Mouse (Mus musculus) retina, adult 2 months (tissue): ENCODE results near the gene Gle1.
"Not testable (repeated sequence)": the region's sequence is repeated elsewhere in the genome, so short reads cannot be mapped to it uniquely, and the experiment has no call there.

Experiments used
- DNase-seq: peaks from one replicate; pipeline ENCODE4 v3.0.0-alpha.2; 2012; ENCODE audit warnings: low read depth, low spot score

Gle1 gene

DNA sequence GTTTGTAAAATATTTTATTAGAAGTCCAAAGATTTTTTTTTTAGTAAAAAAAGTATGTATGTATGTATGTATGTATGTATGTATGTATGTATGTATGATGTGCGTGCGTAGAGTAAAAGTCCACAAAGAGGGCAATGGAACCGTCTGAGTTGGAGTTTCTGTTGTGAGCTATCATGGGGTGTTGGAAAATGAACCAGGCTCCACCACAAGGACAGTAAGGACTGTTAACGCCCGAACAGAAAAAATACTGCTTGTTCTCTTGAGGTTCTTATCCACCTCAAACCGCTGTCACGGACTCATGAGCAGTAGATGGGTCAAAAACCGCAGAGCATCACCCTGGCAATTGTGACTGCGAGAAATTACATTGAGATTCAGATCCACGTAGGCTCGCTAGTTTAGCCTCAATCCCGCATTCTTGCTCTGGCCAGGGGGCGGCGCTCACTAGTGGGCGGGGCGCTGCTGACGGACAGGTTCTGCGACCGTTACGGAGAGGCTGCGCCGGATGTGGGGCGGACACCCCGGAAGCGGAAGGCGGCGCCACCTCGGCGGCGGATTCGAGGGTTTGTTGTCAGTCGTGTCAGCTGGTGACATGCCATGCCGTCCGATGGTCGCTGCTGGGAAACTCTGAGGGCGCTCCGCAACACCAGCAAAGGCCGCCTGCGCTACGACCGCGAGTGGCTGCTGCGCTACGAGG, at the start of gene Gle1:
Gene Gle1, plus strand, starts transcription at position 521 of the 694 bp plus-strand sequence.
- peak; percentile 75 for DNase-seq

DNA sequence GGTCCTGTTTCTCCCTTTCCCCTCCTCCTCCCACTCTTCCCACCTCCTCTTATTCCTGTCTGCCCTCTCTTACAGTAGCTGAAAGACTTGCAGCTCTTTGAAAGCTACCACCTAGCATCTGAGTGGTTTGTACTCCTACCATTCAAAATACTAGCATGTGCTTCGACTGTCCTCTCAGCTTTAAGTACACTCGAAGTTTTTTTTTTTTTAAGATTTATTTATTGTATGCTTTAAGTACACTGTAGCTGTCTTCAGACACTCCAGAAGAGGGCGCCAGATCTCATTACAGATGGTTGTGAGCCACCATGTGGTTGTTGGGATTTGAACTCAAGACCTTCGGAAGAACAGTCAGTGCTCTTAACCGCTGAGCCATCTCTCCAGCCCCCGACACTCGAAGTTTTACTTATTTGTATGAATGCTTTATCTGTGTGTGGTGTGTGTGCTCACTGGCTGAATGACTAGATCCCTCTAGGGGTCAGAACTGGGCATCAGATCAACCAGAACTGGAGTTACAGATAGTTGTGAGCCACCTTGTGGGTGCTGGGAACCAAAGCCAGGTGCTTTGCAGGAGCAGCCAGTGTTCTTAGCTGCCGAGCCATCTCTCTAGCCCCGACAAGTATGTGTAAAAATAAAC, 48.5 kb upstream of the Gle1 start:
- not testable (repeated sequence) for DNase-seq

DNA sequence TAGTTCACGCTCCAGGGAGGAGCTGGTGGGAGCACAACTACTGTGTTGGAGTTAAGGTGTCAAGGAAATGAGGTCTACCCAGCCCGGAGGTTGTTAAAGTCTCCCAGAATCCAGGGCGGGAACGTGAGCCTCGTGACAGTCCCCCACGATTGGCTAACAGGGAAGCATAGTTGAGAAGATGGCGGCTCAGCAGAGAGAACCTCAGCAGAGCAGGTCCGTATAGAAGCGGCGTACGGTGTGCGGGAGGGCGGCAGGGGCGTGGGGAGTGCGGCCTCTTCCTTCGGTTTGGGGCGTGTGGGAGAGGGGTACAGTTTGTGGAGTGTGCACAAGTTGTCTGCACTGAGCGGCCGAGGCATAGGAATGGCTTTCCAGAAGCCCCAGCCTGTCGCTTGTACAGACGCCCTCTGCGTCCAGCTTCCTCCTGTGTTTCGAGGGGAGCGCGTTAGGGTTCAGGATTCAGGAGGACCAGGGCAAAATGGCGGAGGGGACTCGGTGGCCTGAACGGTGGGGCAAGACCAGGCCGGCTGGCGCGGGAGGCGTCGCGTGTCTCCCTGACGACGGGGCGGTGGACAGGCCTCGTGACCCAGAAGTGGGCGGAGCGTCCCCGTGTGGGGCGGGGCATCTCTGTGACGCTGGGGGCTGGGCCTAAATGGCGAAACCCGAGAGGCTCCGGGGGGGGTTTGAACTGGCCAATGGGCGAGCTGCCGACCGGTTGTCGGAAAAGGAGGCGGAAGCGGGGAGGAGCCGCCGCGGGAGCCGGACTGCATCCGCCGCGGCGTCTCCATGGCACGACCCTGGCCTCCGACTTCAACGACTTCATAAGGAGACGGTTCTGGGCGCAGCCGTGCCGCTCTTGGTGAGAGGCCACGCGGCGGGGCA, 45.9 kb upstream of the Gle1 start, which contains the start of gene Odf2:
Gene Odf2, plus strand, starts transcription at position 156 of the 879 bp plus-strand sequence.
- DNase-seq: peak; percentile 93

DNA sequence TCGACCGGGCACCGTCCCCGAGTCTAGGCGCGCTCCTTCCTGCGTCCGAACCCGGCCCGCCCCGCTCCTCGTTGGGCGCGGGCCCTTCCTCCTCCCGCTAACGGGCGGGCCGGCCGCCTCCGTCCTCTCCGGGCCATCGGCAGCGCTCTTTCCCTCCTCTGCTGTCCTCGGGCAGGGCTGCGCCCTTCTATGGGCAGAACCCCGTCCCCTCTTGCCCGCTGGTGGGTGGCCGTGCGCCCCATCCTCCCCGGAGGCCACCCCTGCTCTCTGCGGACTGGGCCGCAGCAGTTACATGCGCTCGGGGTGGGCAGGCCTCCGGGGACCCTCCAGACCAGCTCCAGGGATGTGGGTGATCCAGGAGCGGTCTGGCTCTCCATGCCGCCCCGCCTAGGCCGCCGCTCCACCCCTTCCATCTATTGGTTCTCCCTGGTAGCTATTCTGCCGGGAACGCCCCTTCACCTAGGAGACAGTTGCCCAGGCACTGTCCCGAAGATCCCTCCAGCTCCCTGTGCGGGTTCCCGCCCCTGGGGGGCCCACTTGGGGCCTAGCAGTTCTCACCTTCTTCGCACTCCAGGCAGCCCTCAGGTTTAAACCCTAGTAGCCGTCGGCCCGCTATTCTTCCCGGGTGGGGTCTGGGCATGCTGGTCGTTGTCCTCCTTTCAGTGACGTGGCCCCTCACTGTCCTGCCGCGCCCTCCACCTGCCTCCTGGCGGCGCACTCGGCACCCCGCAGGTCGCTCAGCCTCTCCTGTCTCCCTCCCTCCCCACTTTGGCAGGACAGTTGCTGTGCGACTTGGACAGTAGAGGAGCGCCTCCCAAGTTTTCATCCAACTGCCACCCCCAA, 45.0 kb upstream of the Gle1 start:
- DNase-seq: peak; percentile 23

DNA sequence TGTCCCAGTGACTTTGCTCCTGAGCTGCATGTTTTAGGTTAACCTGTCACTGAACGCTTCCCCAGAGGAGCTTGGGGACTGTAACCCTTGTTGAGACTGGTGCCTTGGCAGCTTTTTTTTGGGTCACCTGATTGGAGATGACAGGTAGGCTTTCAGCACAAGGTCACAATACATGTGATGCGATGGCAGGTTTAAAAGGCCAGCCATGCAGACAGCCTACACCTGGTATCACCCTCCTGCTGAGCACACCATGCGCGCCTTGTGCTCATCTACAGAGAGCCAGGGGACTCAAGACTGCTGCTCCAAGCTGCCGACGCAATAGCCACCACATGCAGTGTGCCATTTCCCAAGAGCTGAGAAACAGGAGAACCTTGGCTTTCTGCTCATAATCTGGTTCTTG, 43.5 kb upstream of the Gle1 start:
- no peak for DNase-seq

DNA sequence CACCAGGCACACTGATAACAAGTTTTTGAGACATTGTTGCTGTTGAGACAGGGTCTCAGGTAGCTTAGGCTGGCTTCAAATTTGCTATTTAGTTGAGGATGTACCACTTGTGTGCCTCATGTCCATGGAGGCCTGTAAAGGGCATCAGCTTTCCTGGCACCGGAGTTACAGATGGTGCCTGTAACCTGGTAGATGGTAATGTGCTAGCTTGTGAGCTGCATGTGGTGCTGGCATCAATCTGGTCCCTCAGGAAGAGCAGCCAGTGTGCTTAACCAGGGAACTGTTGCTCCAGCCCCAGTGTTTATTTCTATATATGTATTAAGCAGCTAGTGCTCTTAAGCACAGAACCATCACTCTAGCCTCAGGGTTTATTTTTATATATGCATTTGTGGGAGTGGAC, 39.2 kb upstream of the Gle1 start:
- no peak for DNase-seq

DNA sequence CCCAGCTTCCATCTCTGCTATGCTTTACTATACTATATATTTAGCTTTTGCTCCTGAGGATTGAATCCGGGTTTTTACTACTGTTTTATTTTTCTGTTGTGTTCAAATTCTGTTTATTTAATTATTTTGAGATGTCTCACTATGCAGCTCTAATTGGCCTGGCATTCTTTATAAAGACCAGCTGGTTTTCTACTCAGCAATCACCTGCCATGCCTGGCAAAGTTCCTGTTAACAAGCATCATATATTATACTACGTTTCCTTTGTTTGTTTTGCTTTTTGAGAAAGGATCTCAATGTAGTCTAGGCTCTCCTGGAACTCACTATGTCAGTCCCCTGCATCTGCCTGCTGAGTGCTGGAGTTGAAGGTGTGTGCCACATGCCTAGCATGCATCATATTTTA, 37.9 kb upstream of the Gle1 start:
- DNase-seq: no peak

DNA sequence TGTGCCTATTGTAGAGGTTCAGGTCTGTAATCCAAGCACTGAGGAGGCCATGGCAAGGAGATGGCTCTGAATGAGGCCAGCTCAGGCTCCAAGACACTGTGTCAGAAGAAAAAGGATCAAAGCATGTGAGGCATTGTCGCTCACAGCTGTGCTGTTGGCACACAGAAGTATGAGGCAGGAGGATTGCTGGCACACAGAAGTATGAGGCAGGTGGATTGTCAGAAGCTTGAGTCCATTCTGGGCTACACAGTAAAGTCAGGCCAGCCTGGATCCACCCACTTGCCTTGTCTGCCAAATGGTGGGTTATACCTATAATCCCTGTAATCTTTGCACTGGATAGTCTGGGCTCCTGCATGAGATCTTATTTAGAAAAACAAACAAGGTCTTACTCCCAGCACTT, 37.1 kb upstream of the Gle1 start:
- no peak for DNase-seq

DNA sequence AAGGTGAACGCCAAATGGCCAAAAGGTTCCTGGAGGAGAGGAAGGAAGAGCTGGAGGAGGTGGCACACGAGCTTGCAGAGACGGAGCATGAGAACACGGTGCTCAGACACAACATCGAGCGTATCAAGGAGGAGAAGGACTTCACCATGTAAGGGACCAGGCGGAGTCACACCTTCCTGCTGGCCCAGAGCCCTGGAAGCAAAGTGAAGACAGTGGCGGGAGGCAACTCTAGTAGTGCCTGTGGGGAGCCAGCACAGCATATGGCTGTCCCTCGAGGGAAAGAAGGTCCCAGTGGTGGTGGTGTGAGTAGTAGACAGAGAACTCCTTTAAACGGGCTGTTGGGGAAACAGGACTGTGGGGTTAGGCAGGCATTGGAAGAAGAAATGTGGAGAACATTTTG, 33.0 kb upstream of the Gle1 start:
- no peak for DNase-seq

DNA sequence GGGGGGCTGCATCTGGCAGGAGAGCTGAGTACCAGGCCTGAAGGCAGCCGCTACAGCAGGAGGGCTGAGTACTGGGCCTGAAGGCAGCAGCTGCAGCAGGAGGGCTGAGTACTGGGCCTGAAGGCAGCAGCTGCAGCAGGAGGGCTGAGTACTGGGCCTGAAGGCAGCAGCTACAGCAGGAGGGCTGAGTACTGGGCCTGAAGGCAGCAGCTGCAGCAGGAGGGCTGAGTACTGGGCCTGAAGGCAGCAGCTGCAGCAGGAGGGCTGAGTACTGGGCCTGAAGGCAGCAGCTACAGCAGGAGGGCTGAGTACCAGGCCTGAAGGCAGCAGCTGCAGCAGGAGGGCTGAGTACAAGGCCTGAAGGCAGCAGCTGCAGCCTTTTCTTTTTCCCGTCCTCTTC, 27.1 kb upstream of the Gle1 start:
- not testable (repeated sequence) for DNase-seq

DNA sequence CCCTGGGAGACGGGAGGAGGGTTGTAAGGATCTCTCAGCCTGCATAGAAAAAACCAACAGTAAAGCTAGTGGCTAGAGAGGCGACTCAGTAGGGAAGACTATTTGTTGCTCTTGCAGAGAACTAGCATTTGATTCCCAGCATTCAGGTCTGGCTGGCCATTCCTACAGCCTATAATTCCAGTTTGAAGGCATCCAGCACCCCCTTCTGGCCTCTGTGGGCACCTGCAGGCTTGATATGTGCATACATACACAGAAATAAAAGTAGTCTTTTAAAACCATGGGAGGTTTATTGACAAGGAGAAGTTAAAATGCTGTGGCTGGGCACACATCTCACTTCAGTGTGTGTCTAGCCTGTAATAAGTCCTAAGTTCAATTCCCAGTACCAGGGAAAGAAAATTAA, 25.2 kb upstream of the Gle1 start:
- DNase-seq: no peak

DNA sequence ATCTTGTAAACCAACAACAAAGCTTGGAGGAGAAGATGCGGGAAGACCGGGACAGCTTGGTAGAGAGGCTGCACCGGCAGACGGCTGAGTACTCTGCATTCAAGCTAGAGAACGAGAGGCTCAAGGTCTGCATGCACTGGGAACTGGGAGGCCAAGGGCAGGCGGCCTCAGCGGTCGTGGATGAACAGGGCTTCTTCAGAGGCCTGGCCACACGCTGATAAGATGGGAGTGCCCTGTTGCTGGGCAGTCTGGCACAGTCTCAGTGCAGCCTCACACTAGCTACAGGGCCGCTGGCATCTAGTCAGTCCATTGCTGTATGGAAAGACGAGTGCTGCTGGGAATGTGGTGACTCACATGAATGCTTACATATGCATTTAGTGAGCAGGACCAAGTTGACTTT, 17.6 kb upstream of the Gle1 start:
- no peak for DNase-seq

DNA sequence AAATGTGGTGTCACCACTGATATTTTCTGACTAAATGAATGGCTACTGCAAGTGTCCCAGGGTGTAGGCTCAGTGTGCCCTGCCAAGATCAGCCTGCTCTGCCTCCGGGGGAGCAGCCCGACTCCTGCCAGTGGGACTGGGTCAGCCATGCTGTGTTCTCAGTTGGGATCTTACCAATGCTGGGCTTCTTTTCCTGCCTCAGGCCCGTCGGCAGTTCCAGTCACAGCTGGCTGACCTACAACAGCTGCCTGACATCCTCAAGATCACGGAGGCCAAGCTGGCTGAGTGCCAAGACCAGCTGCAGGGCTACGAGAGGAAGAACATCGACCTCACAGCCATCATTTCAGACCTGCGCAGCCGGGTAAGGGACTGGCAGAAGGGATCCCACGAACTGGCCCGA, 13.2 kb upstream of the Gle1 start:
- DNase-seq: no peak

DNA sequence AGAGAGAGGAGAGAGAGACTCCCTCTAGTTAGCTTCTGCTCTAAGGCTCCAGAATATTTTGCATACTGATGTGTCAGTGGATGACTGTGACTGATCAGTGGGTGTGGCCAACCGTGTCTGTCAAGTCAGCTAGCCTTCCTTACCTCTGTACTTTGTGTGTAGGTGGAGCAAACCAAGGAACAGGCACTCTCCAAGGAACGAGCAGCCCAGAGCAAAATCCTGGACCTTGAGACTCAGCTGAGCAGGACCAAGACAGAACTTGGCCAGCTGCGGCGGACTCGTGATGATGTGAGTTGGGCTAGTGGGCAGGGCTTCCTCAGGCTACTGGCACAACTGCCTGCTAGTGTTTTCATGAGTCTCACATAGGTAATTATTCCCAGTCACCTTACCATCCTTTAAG, 8.7 kb upstream of the Gle1 start:
- DNase-seq: no peak

DNA sequence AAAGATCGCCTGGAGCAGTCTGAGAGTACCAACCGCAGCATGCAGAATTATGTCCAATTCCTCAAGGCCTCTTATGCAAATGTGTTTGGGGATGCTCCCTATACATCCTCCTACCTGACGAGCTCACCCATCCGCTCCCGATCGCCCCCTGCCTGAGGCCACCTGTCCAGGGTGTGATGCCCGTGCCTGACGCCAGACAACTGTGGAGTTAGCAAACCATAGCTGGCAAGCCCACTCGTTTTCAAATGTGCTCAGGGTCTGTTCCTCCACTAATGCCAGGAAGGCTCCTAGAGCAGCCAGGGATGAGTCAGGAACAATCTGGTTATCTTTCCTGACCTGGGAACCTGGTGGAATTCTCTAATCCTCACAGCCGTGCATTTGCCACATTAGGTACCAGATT, 4.7 kb upstream of the Gle1 start:
- no peak for DNase-seq

DNA sequence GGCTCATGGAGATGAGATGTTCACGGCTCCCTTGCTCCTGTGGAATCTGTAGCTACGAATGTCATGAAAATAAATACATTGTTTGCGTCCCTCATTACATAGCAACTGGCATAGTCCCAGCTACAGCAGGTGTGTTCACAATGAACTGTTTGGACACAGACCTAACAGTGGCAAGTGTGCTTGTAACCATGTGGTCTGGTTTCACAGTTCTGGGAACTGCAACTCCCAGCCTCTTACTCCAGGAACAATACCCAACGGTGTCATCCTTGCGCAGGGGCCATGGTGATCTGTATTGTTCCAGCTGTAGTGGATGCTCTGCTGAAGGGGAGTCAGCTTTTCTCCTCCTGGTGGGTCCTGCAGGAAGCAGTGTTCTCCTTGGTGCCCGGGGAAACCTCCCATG, 4.0 kb upstream of the Gle1 start:
- DNase-seq: no peak

DNA sequence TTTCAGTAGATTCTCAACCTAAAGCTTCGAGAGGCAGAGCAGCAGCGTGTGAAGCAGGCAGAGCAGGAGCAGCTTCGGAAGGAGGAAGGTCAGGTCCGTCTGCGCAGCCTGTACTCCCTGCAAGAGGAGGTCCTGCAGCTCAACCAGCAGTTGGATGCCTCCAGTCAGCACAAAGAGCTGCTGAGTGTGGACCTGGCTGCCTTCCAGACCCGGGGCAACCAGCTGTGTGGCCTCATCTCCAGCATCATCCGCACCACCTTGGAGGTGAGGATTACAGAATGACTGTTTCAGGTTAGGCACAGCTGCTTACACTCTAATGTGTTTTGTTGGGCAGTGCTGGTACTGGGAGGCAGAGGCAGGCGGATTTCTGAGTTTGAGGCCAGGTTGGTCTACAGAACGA, 4.8 kb downstream of the Gle1 start:
- DNase-seq: no peak

DNA sequence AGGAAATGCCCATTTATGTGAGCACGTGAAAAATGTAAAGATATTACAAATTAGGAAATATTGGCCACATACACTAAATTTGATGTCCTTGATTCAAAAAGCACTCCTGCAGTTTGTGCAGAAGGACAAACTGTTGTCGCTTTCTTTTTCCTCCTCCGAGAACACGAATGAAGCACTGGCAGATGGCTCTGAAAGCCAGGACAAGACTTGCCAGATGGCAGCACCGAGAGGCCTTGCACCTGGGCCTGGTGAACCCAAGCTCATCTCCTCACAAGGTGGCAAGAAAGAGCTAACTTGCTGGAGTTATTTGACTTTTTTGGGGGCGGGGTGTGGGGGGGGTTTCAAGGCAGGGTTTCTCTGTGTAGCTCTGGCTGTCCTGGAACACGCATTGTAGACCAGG, 5.6 kb downstream of the Gle1 start:
- no peak for DNase-seq

DNA sequence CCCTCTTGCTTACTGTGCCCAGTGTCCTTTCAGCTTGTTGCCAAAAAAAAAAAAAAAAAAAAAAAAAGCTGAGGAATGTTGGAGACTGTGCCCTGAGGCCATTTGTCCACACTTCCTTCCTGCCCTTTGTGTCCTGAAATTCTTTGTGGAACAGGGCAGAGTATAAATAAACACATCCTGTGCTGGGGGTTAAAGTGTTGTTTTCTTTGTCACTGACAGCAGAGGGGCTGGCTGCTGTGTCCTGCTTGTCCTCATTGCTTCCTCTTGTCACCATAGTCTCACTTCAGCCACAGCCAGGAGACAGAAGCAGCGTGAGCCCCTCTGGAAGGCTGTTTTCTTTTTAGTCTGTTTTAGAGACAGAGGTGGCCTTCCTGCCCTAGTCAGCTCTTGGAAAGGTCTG, 9.5 kb downstream of the Gle1 start:
- no peak for DNase-seq

DNA sequence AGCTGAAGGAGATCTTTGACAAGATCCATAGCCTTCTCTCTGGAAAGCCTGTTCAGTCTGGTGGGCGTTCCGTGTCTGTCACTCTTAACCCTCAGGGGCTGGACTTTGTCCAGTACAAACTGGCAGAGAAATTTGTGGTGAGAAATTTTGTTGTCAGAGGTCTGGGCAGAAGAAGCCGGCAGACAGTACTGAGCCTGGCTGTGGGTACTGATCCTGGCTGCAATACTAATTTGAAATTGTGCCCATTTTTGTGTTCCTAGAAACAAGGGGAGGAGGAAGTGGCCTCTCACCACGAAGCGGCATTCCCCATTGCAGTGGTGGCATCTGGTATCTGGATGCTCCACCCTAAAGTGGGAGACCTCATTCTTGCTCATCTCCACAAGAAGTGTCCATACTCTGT, 13.7 kb downstream of the Gle1 start:
- no peak for DNase-seq

DNA sequence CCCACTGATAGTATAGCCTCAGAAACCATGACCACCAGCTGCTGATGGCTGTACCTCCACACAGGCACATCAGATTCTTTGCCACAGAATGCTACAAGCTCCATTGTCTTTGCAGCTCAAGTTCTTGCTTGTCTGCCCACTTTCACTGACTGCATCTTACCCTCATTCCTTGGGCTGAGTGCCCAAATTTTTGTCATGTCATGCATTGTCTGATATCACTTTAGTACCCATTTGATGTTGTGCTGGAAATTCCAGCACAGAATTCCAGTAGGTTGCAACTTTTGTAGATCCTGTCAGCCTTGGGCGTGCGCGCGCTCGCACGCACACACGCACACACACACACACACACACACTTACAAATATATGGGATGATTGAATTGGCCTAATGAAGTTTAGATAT, 26.0 kb downstream of the Gle1 start:
- DNase-seq: no peak
